Mouse (Mus musculus) monocyte, adult 5-6 weeks (primary cell): ENCODE data around the gene Cdh23. TPM values are rescaled to one million over a fixed set of nuclear protein-coding genes. Genes with fewer than 3 reads are reported as not detected.
A peak's percentile ranks its signal among the peaks of the same experiment; 100 is the strongest.

Experiments used
- ATAC-seq: fragments of 153-309, 156-312 bp; replicated peaks from 2 replicates; pipeline ENCODE4 v1.8.0; 2017; ENCODE audit warnings: mild to moderate bottlenecking; ENCODE audit not compliant: low TSS enrichment, insufficient number of reproducible peaks, severe bottlenecking, poor library complexity, low FRiP score
- total RNA-seq: library from RNA; stranded (forward); fragments of 200-1000, 200-491, 200-594 nt; gene quantifications from 3 replicates; pipeline ENCODE4 v1.2.3, GENCODE M21; 2017

Cdh23 gene
- total RNA-seq, 1 experiment from 2014 or later, result 1.1 TPM

GRCm38 (mm10) chr10:60443078-60443477, 253.2 kb downstream of the Cdh23 start:
- ATAC-seq, result no peak

DNA sequence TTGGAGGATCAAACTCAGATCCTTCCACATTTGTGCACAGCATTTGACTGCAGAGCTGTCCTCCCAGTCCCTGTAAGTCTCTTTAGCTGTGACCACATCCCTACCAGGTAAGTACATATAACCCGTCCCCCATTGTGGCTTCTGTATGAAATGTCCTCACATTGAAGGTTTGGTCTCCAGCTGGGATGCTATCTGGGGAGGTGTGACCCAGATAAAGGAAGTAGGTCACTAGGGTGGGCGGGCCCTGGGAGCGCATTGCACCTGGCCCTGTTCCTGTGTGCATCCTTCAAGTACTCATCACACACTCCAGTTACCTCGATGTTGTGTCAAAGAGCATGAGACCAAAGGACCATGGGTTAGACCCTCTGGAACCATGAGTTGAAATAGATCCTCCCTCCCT, 254.0 kb downstream of the Cdh23 start:
- no peak for ATAC-seq

- ATAC-seq, result no peak
These were observed 263.6 kb downstream of the Cdh23 start for GRCm38 (mm10) chr10:60432679-60433078.

- ATAC-seq, result no peak
These were observed 265.7 kb downstream of the Cdh23 start for GRCm38 (mm10) chr10:60430591-60430990.

GRCm38 (mm10) chr10:60430001-60430400, 266.3 kb downstream of the Cdh23 start:
- ATAC-seq, result no peak

GRCm38 (mm10) chr10:60422756-60423155, 273.5 kb downstream of the Cdh23 start:
- no peak for ATAC-seq

DNA sequence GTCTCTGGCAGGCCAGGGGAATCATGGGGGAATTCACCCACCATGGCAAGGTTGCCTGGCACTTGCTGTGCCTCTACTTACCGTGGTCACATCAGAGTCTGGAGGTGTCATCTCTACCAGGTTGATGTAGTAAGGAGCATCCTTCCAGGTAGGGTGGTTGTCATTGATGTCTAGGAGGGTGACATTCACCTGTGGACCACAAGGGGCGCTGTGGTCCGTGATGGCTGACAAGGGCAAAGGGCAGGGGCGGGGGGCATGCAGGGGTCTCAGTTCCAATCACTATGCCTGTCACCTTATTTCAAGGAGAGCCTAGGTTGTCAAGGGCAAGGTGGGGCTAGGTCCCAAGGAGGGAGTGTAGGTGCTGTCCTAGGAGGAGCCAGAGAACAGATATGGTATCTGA, 276.7 kb downstream of the Cdh23 start:
- no peak for ATAC-seq

GRCm38 (mm10) chr10:60418137-60418536, 278.2 kb downstream of the Cdh23 start:
- no peak for ATAC-seq

- ATAC-seq, result no peak
These were observed 279.2 kb downstream of the Cdh23 start for GRCm38 (mm10) chr10:60417041-60417440.

DNA sequence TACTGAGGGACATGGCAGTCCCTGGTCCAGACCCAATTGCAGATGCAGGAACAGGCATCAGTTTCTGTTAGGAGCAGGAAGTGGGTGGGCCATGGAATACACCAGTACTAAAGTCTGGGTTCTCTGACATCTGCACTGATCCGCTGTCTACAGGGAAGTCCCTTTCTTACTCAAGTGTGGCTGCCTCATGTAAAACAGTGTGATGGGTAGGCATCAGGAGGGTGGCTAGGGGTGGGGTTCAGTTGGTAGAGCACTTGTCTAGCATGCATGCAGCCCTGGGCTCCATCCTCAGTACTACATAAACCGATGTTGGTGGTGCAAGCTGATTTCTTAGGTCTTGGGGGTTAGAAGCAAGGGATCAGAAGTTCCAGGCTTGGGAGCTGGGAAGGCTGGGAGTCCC, 282.5 kb downstream of the Cdh23 start:
- ATAC-seq, result no peak

- no peak for ATAC-seq
These were observed 284.5 kb downstream of the Cdh23 start for GRCm38 (mm10) chr10:60411794-60412193.

- peak; percentile 79 for ATAC-seq
These were observed 288.5 kb downstream of the Cdh23 start for GRCm38 (mm10) chr10:60407831-60408230.

GRCm38 (mm10) chr10:60405460-60406177, 290.7 kb downstream of the Cdh23 start:
- ATAC-seq, result no peak

DNA sequence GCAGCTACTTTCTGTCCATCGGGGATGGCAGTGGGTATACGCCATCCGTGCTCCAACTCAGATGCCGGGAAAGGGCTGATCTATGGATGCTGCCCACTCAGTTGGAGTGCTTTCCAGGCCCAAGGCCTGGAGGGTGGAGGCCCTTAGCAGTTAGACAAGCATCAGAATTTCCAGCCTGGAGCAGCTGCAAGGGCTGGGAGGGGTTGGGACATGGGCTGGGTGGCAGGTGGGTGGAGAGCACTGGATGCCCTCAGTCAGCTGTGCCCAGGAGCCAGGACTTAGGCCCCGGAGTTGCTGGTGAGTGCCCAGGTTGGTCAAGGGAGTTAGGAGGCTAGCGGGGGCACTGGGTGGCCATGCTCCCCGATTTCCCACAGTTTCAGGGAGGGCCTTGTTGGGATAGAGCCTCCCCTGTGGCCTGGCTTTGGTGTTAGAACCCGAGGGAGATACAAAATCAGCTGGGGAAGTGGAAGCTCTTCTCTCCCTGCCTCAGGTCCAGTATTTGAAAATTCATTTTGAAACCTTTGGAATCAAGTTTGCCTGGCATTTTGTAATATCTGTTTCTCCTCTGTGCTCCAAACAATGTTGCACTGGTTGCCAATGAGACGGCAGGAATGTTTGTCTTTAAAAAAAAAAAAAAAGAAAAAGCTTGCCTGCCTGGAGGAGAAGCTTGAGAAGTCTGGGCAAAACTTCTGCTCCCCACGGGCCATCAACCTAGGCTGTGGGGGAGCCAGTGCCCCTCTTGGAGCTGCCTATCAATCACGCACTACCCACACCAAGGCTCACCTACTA, 295.6 kb downstream of the Cdh23 start:
- ATAC-seq, result no peak

DNA sequence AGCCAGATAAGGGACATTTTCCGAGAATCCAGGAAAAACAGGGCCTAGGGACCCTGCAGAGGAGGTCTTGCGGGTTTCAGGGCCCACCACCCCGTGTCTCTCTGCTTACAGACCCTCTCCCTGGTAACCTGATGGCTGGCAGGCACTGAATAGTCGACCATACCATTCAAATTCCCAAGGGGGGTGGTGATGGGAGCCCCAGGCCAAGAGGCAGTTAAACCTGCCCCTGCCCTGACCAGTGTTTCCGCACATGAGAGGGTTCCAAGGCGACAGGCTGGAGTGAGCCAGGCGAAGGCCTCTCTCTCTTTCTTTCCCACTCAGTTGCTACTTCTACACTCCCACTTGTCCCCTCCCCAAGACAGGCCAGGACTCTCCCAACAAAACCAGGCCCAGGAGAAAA, 296.8 kb downstream of the Cdh23 start, which contains the start of gene Gm17455:
TSS of gene Gm17455 (plus strand) at position 278 of the 400 bp plus-strand sequence.
- no peak for ATAC-seq

- peak; percentile 62 for ATAC-seq
These were observed 298.1 kb downstream of the Cdh23 start for GRCm38 (mm10) chr10:60398051-60398814.

DNA sequence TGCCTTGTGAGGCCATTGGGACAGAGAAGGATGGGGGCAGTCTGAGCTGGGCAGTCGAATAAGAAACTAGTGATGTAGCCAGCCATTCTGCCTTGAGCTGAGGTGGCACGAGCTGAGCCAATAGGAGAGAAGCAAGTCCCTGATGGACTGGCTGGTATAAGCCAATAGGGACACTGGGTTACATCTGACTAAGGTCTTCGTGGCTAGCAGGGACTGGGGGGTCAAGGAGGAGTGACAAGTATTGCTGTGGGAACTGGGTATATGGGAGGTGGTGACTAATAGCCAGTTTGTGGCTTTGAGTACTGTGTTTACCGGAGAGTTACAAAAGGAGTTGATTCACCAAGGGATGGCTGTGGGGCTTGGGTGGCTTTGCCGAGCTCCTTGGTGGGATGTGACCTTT, 300.7 kb downstream of the Cdh23 start:
- ATAC-seq, result peak; percentile 32

GRCm38 (mm10) chr10:60394936-60395335, 301.4 kb downstream of the Cdh23 start:
- ATAC-seq, result no peak

DNA sequence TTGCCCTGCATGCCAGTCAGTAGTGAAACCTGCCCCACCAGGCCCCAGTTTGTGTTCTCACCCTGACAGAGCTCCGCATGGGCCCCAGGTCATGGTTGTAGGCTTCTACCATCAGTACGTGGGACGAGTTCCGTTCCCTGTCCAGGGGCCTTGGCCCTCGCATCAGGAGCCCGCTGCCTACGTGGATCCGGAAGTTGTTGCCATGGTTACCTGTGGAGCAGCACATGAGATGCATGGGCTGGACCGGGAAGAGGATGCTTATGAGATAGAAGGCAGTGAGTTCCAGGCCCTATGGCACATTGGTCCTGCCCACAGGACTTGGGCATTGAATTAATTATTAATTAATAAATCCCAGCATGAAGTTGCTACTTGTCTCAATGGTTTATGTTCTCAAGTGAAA, 304.6 kb downstream of the Cdh23 start:
- ATAC-seq, result no peak
